Mouse (Mus musculus): ENCODE data around the gene Taf10.
"Not testable (repeated sequence)": the region's sequence is repeated elsewhere in the genome, so short reads cannot be mapped to it uniquely, and the experiment has no call there.

Gene Taf10

GRCm38 (mm10) chr7:105761813-105762484 lies 17.8 kb upstream of the Taf10 start:
- in situ Hi-C loops (cut with MboI; ENCODE audit: unreplicated experiment in 2 of 2): no loop called here

- in situ Hi-C loops (cut with MboI; ENCODE audit: unreplicated experiment in 2 of 2): no loop called here
Measured at GRCm38 (mm10) chr7:105753281-105753680, 9.1 kb upstream of the Taf10 start.

- in situ Hi-C loops (cut with MboI; ENCODE audit: unreplicated experiment in 2 of 2): no loop called here
Measured at GRCm38 (mm10) chr7:105752716-105753115, 8.6 kb upstream of the Taf10 start.

- in situ Hi-C loops (cut with MboI; ENCODE audit: unreplicated experiment in 2 of 2): no loop called here
Measured at GRCm38 (mm10) chr7:105751491-105752433, 7.6 kb upstream of the Taf10 start, which contains the start of gene Tpp1. Gene Tpp1 (minus strand): TSS chr7:105752235.

GRCm38 (mm10) chr7:105747776-105748175 lies 3.6 kb upstream of the Taf10 start:
- in situ Hi-C loops (cut with MboI; ENCODE audit: unreplicated experiment in 2 of 2): no loop called here

- in situ Hi-C loops (cut with MboI; ENCODE audit: unreplicated experiment in 2 of 2): not testable (repeated sequence)
Measured at GRCm38 (mm10) chr7:105743246-105743925, 775 bp downstream of the Taf10 start.

- in situ Hi-C loops (cut with MboI; ENCODE audit: unreplicated experiment in 2 of 2): not testable (repeated sequence)
Measured at GRCm38 (mm10) chr7:105742539-105743215, 1.5 kb downstream of the Taf10 start.

- in situ Hi-C loops (cut with MboI; ENCODE audit: unreplicated experiment in 2 of 2): no loop called here
Measured at GRCm38 (mm10) chr7:105741978-105742377, 2.2 kb downstream of the Taf10 start.

- in situ Hi-C loops (cut with MboI; ENCODE audit: unreplicated experiment in 2 of 2): no loop called here
Measured at GRCm38 (mm10) chr7:105740851-105741250, 3.3 kb downstream of the Taf10 start.

GRCm38 (mm10) chr7:105740089-105740795 lies 3.9 kb downstream of the Taf10 start:
- in situ Hi-C loops (cut with MboI; ENCODE audit: unreplicated experiment in 2 of 2): no loop called here

GRCm38 (mm10) chr7:105738948-105739347 lies 5.2 kb downstream of the Taf10 start:
- in situ Hi-C loops (cut with MboI; ENCODE audit: unreplicated experiment in 2 of 2): loop anchor here (5.0 to 10.0 kb wide), 2 partner anchors 102 to 184 kb away; partner anchors contain the start of gene Smpd1 (in 2 of the 2)

GRCm38 (mm10) chr7:105738286-105738685 lies 5.9 kb downstream of the Taf10 start:
- in situ Hi-C loops (cut with MboI; ENCODE audit: unreplicated experiment in 2 of 2): loop anchor here (5.0 to 10.0 kb wide), 2 partner anchors 101 to 183 kb away; partner anchors contain the start of gene Smpd1 (in 2 of the 2)

- in situ Hi-C loops (cut with MboI; ENCODE audit: unreplicated experiment in 2 of 2): loop anchor here (5.0 to 10.0 kb wide), 2 partner anchors 100 to 183 kb away; partner anchors contain the start of gene Smpd1 (in 2 of the 2)
Measured at GRCm38 (mm10) chr7:105737648-105738047, 6.5 kb downstream of the Taf10 start.

- in situ Hi-C loops (cut with MboI; ENCODE audit: unreplicated experiment in 2 of 2): loop anchor here (5.0 to 10.0 kb wide), 2 partner anchors 100 to 182 kb away; partner anchors contain the start of gene Smpd1 (in 2 of the 2)
Measured at GRCm38 (mm10) chr7:105736911-105737521, 7.1 kb downstream of the Taf10 start, which contains the start of gene Rrp8. Gene Rrp8 (minus strand): TSS chr7:105737385.

- in situ Hi-C loops (cut with MboI; ENCODE audit: unreplicated experiment in 2 of 2): loop anchor here (5.0 to 10.0 kb wide), 2 partner anchors 99 to 182 kb away; partner anchors contain the start of gene Smpd1 (in 2 of the 2)
Measured at GRCm38 (mm10) chr7:105736264-105736901, 7.8 kb downstream of the Taf10 start, which contains the start of gene Ilk. Gene Ilk (plus strand): TSS chr7:105736592.

GRCm38 (mm10) chr7:105735464-105735863 lies 8.7 kb downstream of the Taf10 start:
- in situ Hi-C loops (cut with MboI; ENCODE audit: unreplicated experiment in 2 of 2): loop anchor here (5.0 to 10.0 kb wide), 2 partner anchors 98 to 181 kb away; partner anchors contain the start of gene Smpd1 (in 2 of the 2)

GRCm38 (mm10) chr7:105734826-105735225 lies 9.3 kb downstream of the Taf10 start:
- in situ Hi-C loops (cut with MboI; ENCODE audit: unreplicated experiment in 2 of 2): loop anchor here (5.0 to 10.0 kb wide), 2 partner anchors 98 to 180 kb away; partner anchors contain the start of gene Smpd1 (in 2 of the 2)

GRCm38 (mm10) chr7:105733836-105734235 lies 10.3 kb downstream of the Taf10 start:
- in situ Hi-C loops (cut with MboI; ENCODE audit: unreplicated experiment in 2 of 2): loop anchor here (10.0 kb wide), 1 partner anchor 179 kb away; the partner anchor contains the start of gene Smpd1 (in 2 of the 2)
